Mouse (Mus musculus): ENCODE data around the gene Nlrp5.
"Not testable (repeated sequence)": the region's sequence is repeated elsewhere in the genome, so short reads cannot be mapped to it uniquely, and the experiment has no call there.

Nlrp5 gene

GRCm38 (mm10) chr7:23385589-23385988 lies at the start of gene Nlrp5:
TSS of gene Nlrp5 (plus strand) at chr7:23385889.
- no peak for DNase-seq

DNA sequence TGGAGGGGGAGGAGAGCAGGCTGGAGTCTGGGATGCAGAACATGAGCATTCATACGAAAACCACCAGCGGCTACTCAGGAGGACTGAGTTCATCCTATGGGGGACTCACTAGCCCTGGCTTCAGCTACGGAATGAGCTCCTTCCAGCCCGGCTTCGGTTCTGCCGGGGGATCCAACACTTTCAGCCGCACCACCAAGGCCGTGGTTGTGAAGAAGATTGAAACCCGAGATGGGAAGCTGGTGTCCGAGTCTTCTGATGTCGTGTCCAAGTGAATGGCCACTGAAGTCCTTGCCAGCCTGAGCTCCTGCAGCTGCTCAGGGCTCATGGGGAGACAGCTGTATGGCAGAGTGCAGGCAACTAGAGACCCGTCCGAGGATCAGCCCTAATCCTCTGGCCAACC lies 27.4 kb upstream of the Nlrp5 start:
- DNase-seq: not testable (repeated sequence)

GRCm38 (mm10) chr7:23470201-23470600 lies 84.5 kb downstream of the Nlrp5 start:
- not testable (repeated sequence) for DNase-seq

GRCm38 (mm10) chr7:23470832-23471231 lies 85.1 kb downstream of the Nlrp5 start:
- not testable (repeated sequence) for DNase-seq

GRCm38 (mm10) chr7:23472886-23473285 lies 87.2 kb downstream of the Nlrp5 start:
- not testable (repeated sequence) for DNase-seq
